Mouse (Mus musculus) embryonic fibroblast, embryonic 13.5 days (primary cell): ENCODE data around the gene Abca17.

Experiments
- CTCF ChIP-seq: IDR thresholded peaks from 2 replicates; pipeline ENCODE4 v1.5.1; 2011; ENCODE audit warnings: mild to moderate bottlenecking, control low read depth, low read length, moderate library complexity, borderline replicate concordance; ENCODE audit not compliant: insufficient read depth
- POLR2A ChIP-seq: IDR thresholded peaks from 2 replicates; pipeline ENCODE4 v1.6.1; 2011; ENCODE audit warnings: low read depth, mild to moderate bottlenecking, control low read depth, low read length, moderate library complexity

GRCm38 (mm10) chr17:24282637-24283036 is 68.2 kb downstream of the Abca17 start:
- no peak for TF ChIP-seq POLR2A
- TF ChIP-seq CTCF, result no peak
